Mouse (Mus musculus): ENCODE results near the gene Rtp3. TPM values are rescaled to one million over a fixed set of nuclear protein-coding genes. Genes with fewer than 3 reads are reported as not detected.

Gene Rtp3
- polyA plus RNA-seq, 1 experiment from 2014 or later, result not detected

DNA sequence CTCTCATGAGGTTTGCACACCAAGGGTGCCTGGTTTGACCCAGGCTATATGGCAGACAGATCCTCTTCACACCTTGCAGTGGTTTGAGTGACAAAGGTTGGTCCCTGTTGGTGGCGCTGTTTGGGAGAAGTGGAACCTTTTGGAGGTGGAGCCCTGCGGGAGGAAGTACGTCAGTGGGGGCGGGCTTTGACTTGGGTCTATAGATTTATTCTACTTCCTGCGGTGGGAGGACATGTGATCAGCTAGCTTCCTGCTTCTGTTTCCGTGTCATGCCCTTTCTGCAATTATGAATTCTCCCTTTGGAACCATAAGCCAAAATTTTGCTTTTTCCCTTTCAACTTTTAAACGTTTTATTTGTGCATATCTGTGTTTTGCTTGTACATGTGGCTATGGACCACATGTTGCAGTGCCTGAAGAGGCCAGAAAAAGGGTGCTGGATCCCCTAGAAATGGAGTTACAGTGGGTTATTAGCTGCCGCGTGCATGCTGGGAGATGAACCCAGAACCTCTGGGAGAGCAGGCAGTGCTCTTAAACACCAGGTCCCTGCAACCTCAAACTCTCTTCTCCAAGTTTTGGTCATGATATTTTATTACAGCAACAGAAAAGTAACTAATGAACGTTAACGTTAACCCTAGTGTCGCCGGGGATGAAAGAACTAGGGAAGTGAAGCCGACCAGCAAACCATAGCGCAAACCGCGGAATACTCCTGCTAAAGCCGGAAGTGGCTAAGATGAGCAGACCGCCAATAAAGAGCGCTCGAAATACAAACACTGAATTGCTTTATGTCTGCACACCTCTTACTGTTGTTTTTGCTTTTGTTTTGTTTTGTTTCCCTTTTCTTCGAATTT is 25.1 kb downstream of the Rtp3 start:
- H3K4me3 ChIP-seq, result no peak overlapping the region
- WGBS, result 91% methylated on average over 22 of the region's 22 CpGs
- H3K9me3 ChIP-seq (replicated peaks), result no peaks in the 10 kb centered on the region
- H3K4me1 ChIP-seq, result no peaks in the 10 kb centered on the region
- no peak for DNase-seq (ENCODE audit: low spot score)
- no peaks in the 10 kb centered on the region for H3K36me3 ChIP-seq
- H3K27ac ChIP-seq, result no peak overlapping the region
- H3K27me3 ChIP-seq (ENCODE audit: low read depth, poor library complexity, severe bottlenecking), result no peaks in the 10 kb centered on the region

DNA sequence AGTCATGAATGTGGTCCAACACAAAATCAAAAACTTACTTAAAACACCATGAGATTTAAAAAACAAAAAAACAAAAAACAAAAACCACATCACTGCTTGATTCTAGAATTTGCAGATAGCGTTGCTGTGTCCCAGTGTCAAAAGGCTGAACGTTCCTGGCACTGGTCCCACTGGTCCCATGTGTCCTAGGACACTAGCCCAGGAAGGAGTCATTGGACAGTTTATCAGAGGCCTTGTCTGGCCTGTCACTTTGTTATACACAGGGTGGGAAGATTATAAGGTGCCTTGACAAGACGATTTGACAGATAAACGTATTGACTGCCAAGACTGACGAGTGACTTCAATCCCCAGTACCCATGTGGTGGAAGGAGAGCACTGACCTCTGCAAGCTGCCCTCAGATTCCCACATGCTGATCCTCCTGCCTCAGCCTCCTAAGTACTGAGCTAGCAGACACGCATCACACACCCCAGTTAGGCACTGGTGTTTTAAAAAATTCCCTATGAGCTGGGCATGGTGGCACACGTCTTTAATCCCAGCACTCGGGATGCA is 26.7 kb downstream of the Rtp3 start:
- DNase-seq (ENCODE audit: low spot score), result no peak
- H3K27me3 ChIP-seq (ENCODE audit: low read depth, poor library complexity, severe bottlenecking), result no peaks in the 10 kb centered on the region
- 93% methylated on average over 8 of the region's 8 CpGs for WGBS

DNA sequence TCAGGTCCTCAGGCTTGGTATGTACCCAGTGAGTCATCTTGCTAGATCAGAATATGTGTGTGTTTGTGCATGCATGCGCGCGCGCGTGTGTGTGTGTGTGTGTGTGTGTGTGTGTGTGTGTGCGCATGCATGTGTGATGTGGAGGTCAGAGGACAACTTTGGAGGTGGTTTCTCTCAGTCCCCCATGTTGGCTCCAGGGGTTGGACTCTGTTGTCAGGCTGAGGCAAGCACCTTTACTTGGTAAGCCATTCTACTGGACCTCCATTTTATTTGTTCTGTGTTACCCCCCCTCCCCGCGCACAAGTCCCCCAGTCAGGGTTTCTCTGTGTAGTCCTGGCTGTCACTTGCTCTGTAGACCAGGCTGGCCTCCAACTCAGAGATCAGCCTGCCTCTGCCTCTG is 29.0 kb downstream of the Rtp3 start:
- 97% methylated on average over 8 of the region's 8 CpGs for WGBS

More for the DNA sequence above, 26.7 kb downstream of the Rtp3 start:
- H3K9me3 ChIP-seq (replicated peaks), result no peaks in the 10 kb centered on the region
- H3K27ac ChIP-seq, result no peak overlapping the region
- no peaks in the 10 kb centered on the region for H3K4me1 ChIP-seq
- no peak overlapping the region for H3K4me3 ChIP-seq
- H3K36me3 ChIP-seq, result no peaks in the 10 kb centered on the region

DNA sequence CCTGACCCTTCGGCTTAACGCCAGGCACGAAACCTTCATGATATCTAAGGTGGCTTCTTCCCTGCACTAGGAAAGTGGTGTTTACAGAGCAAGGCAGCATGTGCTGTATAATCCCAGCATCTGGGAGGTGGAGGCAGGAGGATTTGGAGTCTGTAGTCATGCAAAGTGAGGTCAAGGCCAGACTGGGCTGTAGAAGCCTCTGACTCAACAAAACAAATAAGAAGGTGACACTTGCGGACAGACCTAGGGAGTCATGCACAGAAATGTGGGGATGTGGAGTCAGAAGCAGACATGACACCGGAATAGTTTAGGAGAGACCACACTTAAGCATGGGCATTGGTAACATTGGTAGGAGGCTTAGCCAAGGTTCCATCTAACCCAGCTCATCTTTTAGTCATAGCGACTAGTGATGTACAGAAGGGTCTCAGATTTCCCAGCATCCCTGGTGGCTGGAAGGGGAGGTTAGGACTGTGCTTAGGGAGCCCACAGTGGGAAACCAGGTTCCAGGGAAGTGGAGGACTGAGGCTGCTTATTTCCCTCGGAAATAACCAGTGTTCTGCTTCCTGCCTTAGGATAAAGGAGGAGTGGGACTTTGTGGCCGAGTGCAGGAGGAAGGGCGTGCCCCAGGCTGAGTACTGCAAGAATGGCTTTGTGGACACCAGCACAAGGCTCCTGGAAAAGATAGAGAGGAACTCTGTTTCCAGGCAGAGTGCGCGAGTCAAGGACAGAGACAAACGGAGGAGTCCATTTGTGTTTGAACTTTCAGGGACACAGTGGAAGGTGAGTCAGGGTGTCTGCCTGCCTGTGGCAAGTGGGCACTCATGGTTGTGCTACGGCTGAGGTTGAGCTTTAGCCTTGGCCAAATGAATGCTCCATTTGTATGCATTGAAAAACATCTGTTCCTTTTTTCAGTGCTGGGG is 29.9 kb downstream of the Rtp3 start:
- no peak overlapping the region for H3K4me3 ChIP-seq
- no peak overlapping the region for H3K27ac ChIP-seq
- no peaks in the 10 kb centered on the region for H3K36me3 ChIP-seq
- H3K4me1 ChIP-seq, result peaks cover 5% of the 10 kb centered on the region; the same call in 1 of the 2 replicates
- H3K9me3 ChIP-seq (replicated peaks), result no peaks in the 10 kb centered on the region
- no peak for DNase-seq (ENCODE audit: low spot score)
- 86% methylated on average over 13 of the region's 13 CpGs for WGBS
- peaks cover 9% of the 10 kb centered on the region for H3K27me3 ChIP-seq (ENCODE audit: low read depth, poor library complexity, severe bottlenecking)

More for the DNA sequence above, 29.0 kb downstream of the Rtp3 start:
- Histone ChIP-seq H3K27ac (no peak overlapping the region), H3K27me3 (ENCODE audit: low read depth, poor library complexity, severe bottlenecking) (peaks cover under 1% of the 10 kb centered on the region; the same call in 1 of the 2 replicates), H3K4me3 (no peak overlapping the region), H3K4me1 (peaks cover 5% of the 10 kb centered on the region; the same call in 1 of the 2 replicates), H3K36me3 (no peaks in the 10 kb centered on the region), H3K9me3 (replicated peaks) (no peaks in the 10 kb centered on the region)
- no peak for DNase-seq (ENCODE audit: low spot score)

DNA sequence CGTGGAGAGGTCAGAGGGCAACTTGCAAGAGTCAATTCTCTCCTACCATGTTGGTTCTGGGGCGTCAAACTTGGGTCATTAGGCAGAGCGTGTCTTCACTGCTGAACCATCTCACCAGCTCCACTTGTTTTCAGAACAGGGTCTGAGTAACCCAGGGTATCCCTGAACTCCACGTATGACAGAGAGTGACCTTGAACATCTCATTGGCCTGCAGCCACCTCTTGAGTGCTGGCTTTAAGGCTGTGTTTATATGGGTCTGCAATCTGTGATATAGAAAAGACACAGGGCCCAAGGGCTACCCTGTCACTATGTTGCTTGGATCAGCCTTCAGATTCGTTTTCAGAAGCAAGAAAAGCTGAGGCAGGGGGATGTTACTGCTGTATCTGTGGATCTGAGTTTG is 30.7 kb downstream of the Rtp3 start:
- DNase-seq (ENCODE audit: low spot score), result no peak
- no peaks in the 10 kb centered on the region for H3K36me3 ChIP-seq
- no peak overlapping the region for H3K4me3 ChIP-seq
- WGBS, result 91% methylated on average over 5 of the region's 5 CpGs
- peaks cover 5% of the 10 kb centered on the region; the same call in 1 of the 2 replicates for H3K4me1 ChIP-seq
- no peak overlapping the region for H3K27ac ChIP-seq
- H3K9me3 ChIP-seq (replicated peaks), result no peaks in the 10 kb centered on the region
- peaks cover 18% of the 10 kb centered on the region for H3K27me3 ChIP-seq (ENCODE audit: low read depth, poor library complexity, severe bottlenecking)

DNA sequence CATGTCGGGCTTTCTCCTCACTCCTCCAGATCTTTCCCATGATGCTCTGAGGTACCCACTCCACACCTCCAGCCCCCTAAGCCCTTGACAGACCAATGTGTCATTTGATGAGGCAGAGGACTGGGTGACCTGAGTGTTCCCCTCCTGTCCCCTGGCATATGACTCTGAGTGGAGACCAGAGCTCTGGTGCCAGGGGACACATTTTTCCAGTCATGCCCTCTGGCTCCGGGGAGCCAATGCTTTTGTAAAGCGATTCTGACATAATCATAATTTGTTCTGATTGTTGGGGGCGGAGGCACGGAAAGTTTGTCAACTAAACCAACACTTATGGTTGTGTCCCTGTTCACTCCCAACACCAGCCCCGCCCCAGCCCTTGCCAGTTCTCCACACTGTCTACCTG is 34.4 kb downstream of the Rtp3 start:
- DNase-seq (ENCODE audit: low spot score), result no peak
- Histone ChIP-seq H3K27ac (no peak overlapping the region), H3K4me3 (no peak overlapping the region), H3K4me1 (peaks cover 16% of the 10 kb centered on the region), H3K9me3 (replicated peaks) (no peaks in the 10 kb centered on the region), H3K36me3 (no peaks in the 10 kb centered on the region), H3K27me3 (ENCODE audit: low read depth, poor library complexity, severe bottlenecking) (peaks cover 55% of the 10 kb centered on the region)
- 91% methylated on average over 6 of the region's 6 CpGs for WGBS

DNA sequence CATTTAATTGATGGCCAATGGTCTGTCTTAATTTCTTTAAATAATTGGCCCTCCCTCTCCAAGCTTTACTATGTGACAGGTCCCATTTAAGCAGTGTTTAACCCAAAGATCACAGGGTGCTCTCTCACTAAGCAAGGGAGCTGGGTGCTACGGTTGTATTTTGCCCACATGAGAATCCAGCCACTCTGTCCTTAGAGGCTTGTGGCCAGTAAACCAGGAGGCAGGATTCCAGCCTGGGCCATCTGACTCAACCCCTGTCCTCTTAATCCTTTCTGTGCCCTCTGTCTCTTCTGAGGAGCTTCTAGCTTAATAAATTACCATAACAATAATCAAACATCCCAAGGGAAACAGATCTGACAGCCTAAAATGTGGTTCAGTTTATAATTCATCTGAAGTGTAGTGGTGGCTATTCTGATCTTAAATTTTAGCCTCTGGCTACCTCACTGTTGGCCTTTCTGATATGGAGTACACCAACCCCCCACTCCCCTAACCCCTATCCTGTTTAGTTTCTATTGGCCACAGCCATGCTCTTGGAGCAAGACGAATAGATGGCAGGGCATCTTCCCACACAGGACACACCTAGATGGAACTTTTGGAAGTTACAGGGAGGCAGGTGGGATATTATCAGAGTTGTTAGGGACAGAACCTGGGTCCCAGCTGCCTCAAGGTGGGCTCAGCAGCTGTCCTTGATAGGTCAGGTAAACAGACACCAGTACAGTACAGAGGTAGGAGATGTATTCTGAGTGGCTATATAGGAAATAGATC is 35.5 kb downstream of the Rtp3 start:
- WGBS, result 51% methylated on average over 2 of the region's 2 CpGs
- H3K27me3 ChIP-seq (ENCODE audit: low read depth, poor library complexity, severe bottlenecking), result peaks cover 57% of the 10 kb centered on the region

DNA sequence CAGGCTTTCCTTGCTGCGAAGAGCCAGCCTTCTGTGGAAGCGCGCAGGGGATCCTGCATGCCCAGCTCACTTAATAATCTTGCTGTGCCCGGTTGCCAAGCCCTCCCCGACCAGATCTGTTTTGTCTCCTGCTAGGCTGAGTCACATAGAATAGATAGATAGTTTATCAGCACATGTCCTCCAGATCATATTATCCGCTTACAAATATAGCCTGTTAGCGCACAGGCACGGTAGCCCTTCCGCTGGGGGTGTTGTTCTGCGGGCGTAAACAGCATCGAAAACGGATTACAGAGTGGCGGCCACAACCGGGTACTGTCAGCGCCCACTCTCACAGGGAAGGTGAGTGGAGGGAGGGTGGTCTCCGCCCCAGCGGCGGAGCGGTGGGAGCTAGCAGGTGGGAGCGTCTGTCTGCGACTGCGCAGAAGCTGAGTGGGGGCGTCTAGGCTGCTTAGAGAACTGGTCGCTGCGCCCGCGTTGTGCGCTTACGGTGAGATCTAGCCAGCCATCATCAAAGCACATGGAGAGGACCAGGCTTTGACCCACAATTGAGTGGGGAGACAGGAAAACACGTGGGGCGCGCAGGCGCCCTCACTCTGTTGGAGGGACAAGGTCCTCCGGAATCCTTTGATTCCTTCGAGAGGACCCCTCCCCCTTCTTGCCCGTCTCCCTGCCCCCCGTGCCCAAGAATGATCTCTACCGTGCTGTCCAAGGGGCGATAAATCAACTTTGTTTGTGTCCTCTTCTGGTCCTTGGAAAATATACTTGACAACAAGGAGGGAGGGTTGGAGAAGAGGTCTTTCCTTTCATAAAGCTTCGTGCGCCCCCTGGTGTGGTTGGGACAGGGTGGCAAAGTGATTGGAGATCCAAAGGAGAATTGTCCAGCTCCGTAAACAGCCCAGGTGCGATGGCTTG is 36.6 kb downstream of the Rtp3 start:
- H3K27ac ChIP-seq, result peak overlapping the region; percentile 63; the same call in 1 of the 2 replicates
- H3K4me1 ChIP-seq, result peaks cover 16% of the 10 kb centered on the region
- H3K36me3 ChIP-seq, result no peaks in the 10 kb centered on the region
- WGBS, result under 1% methylated on average over 44 of the region's 44 CpGs
- no peaks in the 10 kb centered on the region for H3K9me3 ChIP-seq (replicated peaks)
- H3K27me3 ChIP-seq (ENCODE audit: low read depth, poor library complexity, severe bottlenecking), result peaks cover 63% of the 10 kb centered on the region
- peak; percentile 74 for DNase-seq (ENCODE audit: low spot score)
- H3K4me3 ChIP-seq, result peak overlapping the region; percentile 63

More for the DNA sequence above, 35.5 kb downstream of the Rtp3 start:
- no peak overlapping the region for H3K27ac ChIP-seq
- no peaks in the 10 kb centered on the region for H3K36me3 ChIP-seq
- H3K4me3 ChIP-seq, result no peak overlapping the region
- peaks cover 16% of the 10 kb centered on the region for H3K4me1 ChIP-seq
- DNase-seq (ENCODE audit: low spot score), result no peak
- H3K9me3 ChIP-seq (replicated peaks), result no peaks in the 10 kb centered on the region

DNA sequence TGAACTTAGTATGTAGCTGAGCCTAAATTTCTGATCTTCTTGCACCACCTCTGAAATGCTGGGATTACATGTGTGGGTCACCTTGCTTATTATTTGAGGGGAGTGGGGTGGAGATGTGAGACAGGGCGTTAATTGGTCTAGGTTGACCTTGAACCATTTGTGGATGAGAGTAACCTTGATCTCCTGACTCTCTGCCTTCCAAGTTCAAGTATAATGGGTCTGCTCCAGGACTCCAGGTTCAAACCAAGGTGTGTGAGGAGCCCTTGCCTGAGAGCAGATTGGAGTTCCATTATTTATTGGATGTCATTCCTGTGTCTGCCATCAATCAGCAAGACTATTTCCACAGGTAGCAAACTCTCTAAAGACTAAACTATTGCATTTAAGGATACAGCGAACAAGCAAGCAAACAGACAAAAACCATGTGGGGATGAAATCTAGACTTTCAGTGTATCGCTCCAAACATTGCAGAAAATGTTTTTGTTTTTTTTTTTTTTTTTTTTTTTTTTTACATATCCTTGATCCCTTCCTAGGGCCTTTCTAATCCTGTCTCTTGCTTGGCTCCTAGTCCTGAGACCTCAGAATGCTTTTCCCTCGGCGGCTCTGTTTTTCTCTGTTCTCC is 37.3 kb downstream of the Rtp3 start:
- Histone ChIP-seq H3K4me1 (peaks cover 13% of the 10 kb centered on the region), H3K36me3 (no peaks in the 10 kb centered on the region), H3K27ac (no peak overlapping the region), H3K4me3 (peak overlapping the region; percentile 63), H3K9me3 (replicated peaks) (no peaks in the 10 kb centered on the region), H3K27me3 (ENCODE audit: low read depth, poor library complexity, severe bottlenecking) (peaks cover 69% of the 10 kb centered on the region)
- 43% methylated on average over 5 of the region's 5 CpGs for WGBS
- DNase-seq (ENCODE audit: low spot score), result no peak

DNA sequence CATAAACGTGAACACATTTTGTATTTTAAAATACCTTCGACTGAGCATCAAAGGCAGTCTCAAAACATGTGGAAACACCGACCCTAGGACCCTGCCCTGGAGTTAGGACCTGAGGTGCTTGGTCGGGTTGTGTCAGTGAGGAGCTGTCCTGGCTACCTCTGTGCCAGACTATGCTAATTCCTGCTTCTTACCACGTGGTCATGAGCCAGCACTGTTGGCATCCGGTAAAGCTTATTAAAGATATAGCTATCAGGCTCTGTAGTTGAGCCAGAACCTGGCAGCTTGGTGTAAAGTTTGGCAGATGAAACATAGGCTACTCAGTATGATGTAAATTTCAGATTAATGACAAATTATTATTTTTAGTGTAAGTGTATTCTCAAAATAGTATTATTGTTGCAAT is 38.0 kb downstream of the Rtp3 start:
- H3K4me3 ChIP-seq, result no peak overlapping the region
- H3K9me3 ChIP-seq (replicated peaks), result no peaks in the 10 kb centered on the region
- no peak for DNase-seq (ENCODE audit: low spot score)
- H3K36me3 ChIP-seq, result no peaks in the 10 kb centered on the region
- peaks cover 75% of the 10 kb centered on the region for H3K27me3 ChIP-seq (ENCODE audit: low read depth, poor library complexity, severe bottlenecking)
- 60% methylated on average over 6 of the region's 6 CpGs for WGBS
- H3K4me1 ChIP-seq, result peaks cover 13% of the 10 kb centered on the region
- H3K27ac ChIP-seq, result no peak overlapping the region

DNA sequence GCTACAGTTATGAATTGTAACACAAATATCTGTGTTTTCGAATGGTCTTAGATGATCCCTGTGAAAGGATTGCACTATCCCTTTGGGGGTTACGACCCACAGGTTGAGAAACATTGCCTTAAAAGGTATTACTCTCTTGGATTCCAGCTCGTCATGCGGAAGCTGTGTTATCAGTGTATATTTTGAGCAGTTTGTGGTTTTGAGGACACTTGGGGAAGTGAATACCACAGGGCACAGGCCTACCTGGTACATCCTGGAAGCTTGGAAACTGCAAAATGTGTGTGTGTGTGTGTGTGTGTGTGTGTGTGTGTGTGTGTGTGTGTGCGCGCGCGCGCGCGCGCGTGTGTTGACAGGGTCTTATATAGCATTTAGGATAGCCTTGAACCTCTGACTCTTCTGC is 38.5 kb downstream of the Rtp3 start:
- no peak overlapping the region for H3K27ac ChIP-seq
- H3K4me3 ChIP-seq, result no peak overlapping the region
- H3K36me3 ChIP-seq, result no peaks in the 10 kb centered on the region
- H3K9me3 ChIP-seq (replicated peaks), result no peaks in the 10 kb centered on the region
- DNase-seq (ENCODE audit: low spot score), result no peak
- 91% methylated on average over 13 of the region's 13 CpGs for WGBS
- H3K4me1 ChIP-seq, result peaks cover 19% of the 10 kb centered on the region
- H3K27me3 ChIP-seq (ENCODE audit: low read depth, poor library complexity, severe bottlenecking), result peaks cover 80% of the 10 kb centered on the region

Data from limb, embryonic 10.5 days (tissue).